Mouse (Mus musculus) hindbrain, embryonic 15.5 days (tissue): ENCODE measurements around the gene Fam219a. TPM values are rescaled to one million over a fixed set of nuclear protein-coding genes. Genes with fewer than 3 reads are reported as not detected.
A peak's percentile ranks its signal among the peaks of the same experiment; 100 is the strongest.

ENCODE experiments used
- ATAC-seq: fragments of 200-750 bp; cut with Nextera tagmentation; 2 replicates; pipeline ENCODE4 v1.8.0; 2017; ENCODE audit warnings: low read depth, moderate number of reproducible peaks, moderate TSS enrichment; ENCODE audit not compliant: low FRiP score
- H3K27ac ChIP-seq: fragments of 300-500 bp; sonication (generic); replicated peaks from 2 replicates; pipeline ENCODE4 v1.5.1; 2015; ENCODE audit warnings: mild to moderate bottlenecking, inconsistent platforms
- H3K27me3 ChIP-seq: fragments of 300-500 bp; sonication (generic); 2 replicates; pipeline ENCODE4 v1.6.1; 2015; ENCODE audit warnings: control low read depth, inconsistent platforms
- H3K36me3 ChIP-seq: fragments of 300-500 bp; sonication (generic); 2 replicates; pipeline ENCODE4 v1.6.1; 2015; ENCODE audit warnings: control low read depth, inconsistent platforms
- H3K4me1 ChIP-seq: fragments of 300-500 bp; sonication (generic); replicated peaks from 2 replicates; pipeline ENCODE4 v1.6.1; 2015; ENCODE audit warnings: control low read depth, inconsistent platforms
- H3K4me2 ChIP-seq: fragments of 300-500 bp; sonication (generic); 2 replicates; pipeline ENCODE4 v1.6.1; 2015; ENCODE audit warnings: moderate library complexity, mild to moderate bottlenecking, inconsistent platforms
- H3K4me3 ChIP-seq: fragments of 300-500 bp; sonication (generic); 2 replicates; pipeline ENCODE4 v1.5.1; 2015; ENCODE audit warnings: mild to moderate bottlenecking, inconsistent platforms
- H3K9ac ChIP-seq: fragments of 300-500 bp; sonication (generic); 2 replicates; pipeline ENCODE4 v1.6.1; 2015; ENCODE audit warnings: inconsistent platforms
- H3K9me3 ChIP-seq: fragments of 300-500 bp; sonication (generic); 2 replicates; pipeline ENCODE4 v1.6.1; 2016; ENCODE audit warnings: control low read depth, inconsistent platforms
- WGBS: fragments of 180-500 bp; shearing (Covaris S2); methylation state at CpG from one replicate; pipeline ENCODE4 v1.1.7; 2015; 5-methylcytosine and 5-hydroxymethylcytosine counted together
- polyA plus RNA-seq: library from polyadenylated mRNA; unstranded; fragments of >200 nt; fragmentation: Nextera tagmentation; extraction: Ambion mirVana; gene quantifications from 2 replicates; pipeline ENCODE4 v1.2.1, GENCODE M21; 2015

The Fam219a gene
- polyA plus RNA-seq, 1 experiment from 2014 or later: 17.6 TPM

GRCm38 (mm10) chr4:41545985-41546384 is 23.4 kb downstream of the Fam219a start:
- Histone ChIP-seq H3K4me3 (no peak overlapping the region), H3K36me3 (no peaks in the 10 kb centered on the region), H3K27ac (peak overlapping the region; percentile 53; the same call in 1 of the 2 replicates), H3K4me1 (peaks cover 34% of the 10 kb centered on the region), H3K9ac (no peak overlapping the region), H3K9me3 (no peaks in the 10 kb centered on the region), H3K27me3 (no peaks in the 10 kb centered on the region), H3K4me2 (no peak overlapping the region)
- WGBS: 11% methylated on average over 8 of the region's 8 CpGs
- peak; percentile 68 for ATAC-seq

GRCm38 (mm10) chr4:41542136-41542535 is 27.2 kb downstream of the Fam219a start:
- Histone ChIP-seq H3K27me3 (no peaks in the 10 kb centered on the region), H3K36me3 (peaks cover 4% of the 10 kb centered on the region; the same call in 1 of the 2 replicates), H3K9me3 (no peaks in the 10 kb centered on the region), H3K27ac (peak overlapping the region; percentile 72), H3K4me3 (no peak overlapping the region), H3K4me2 (no peak overlapping the region), H3K4me1 (peaks cover 35% of the 10 kb centered on the region), H3K9ac (no peak overlapping the region)
- 0 out of 2 replicates have a peak, but pooled peaks have one; percentile 37 for ATAC-seq
- 72% methylated on average over 8 of the region's 8 CpGs for WGBS

GRCm38 (mm10) chr4:41534866-41535265 is 34.5 kb downstream of the Fam219a start:
- H3K4me2 ChIP-seq: no peak overlapping the region
- peaks cover 4% of the 10 kb centered on the region; the same call in 1 of the 2 replicates for H3K36me3 ChIP-seq
- no peak for ATAC-seq
- 82% methylated on average over 5 of the region's 5 CpGs for WGBS
- no peaks in the 10 kb centered on the region for H3K27me3 ChIP-seq
- H3K9ac ChIP-seq: no peak overlapping the region
- no peak overlapping the region for H3K27ac ChIP-seq
- H3K4me3 ChIP-seq: no peak overlapping the region
- H3K9me3 ChIP-seq: no peaks in the 10 kb centered on the region
- peaks cover 19% of the 10 kb centered on the region; the same call in 1 of the 2 replicates for H3K4me1 ChIP-seq

- Histone ChIP-seq H3K27me3 (no peaks in the 10 kb centered on the region), H3K9ac (no peak overlapping the region), H3K36me3 (no peaks in the 10 kb centered on the region), H3K4me1 (peaks cover 36% of the 10 kb centered on the region), H3K9me3 (no peaks in the 10 kb centered on the region), H3K27ac (no peak overlapping the region), H3K4me2 (no peak overlapping the region), H3K4me3 (no peak overlapping the region)
- WGBS: 31% methylated on average over 6 of the region's 6 CpGs
- ATAC-seq: no peak
Measured at GRCm38 (mm10) chr4:41532420-41532819, 36.9 kb downstream of the Fam219a start.

- no peak; the same call in 1 of the 2 replicates for ATAC-seq
- H3K36me3 ChIP-seq: no peaks in the 10 kb centered on the region
- H3K9me3 ChIP-seq: no peaks in the 10 kb centered on the region
- peaks cover 46% of the 10 kb centered on the region for H3K4me1 ChIP-seq
- no peak overlapping the region for H3K4me3 ChIP-seq
- H3K9ac ChIP-seq: no peak overlapping the region
- no peaks in the 10 kb centered on the region for H3K27me3 ChIP-seq
- 0 out of 2 replicates have a peak overlapping the region, but pooled peaks have one; percentile 3 for H3K4me2 ChIP-seq
- H3K27ac ChIP-seq: 0 out of 2 replicates have a peak overlapping the region, but pooled peaks have one; percentile 20
- WGBS: 11% methylated on average over 8 of the region's 8 CpGs
Measured at GRCm38 (mm10) chr4:41527996-41528395, 41.3 kb downstream of the Fam219a start.

- no peak for ATAC-seq
- H3K4me2 ChIP-seq: no peak overlapping the region
- peak overlapping the region; percentile 27 for H3K27ac ChIP-seq
- no peaks in the 10 kb centered on the region for H3K27me3 ChIP-seq
- H3K4me1 ChIP-seq: peaks cover 45% of the 10 kb centered on the region
- H3K9ac ChIP-seq: no peak overlapping the region
- H3K9me3 ChIP-seq: no peaks in the 10 kb centered on the region
- WGBS: 13% methylated on average over 13 of the region's 13 CpGs
- no peak overlapping the region for H3K4me3 ChIP-seq
- no peaks in the 10 kb centered on the region for H3K36me3 ChIP-seq
Measured at GRCm38 (mm10) chr4:41527076-41527475, 42.3 kb downstream of the Fam219a start.

- Histone ChIP-seq H3K36me3 (peaks cover 1% of the 10 kb centered on the region; the same call in 1 of the 2 replicates), H3K27me3 (no peaks in the 10 kb centered on the region), H3K4me2 (no peak overlapping the region), H3K4me1 (peaks cover 40% of the 10 kb centered on the region), H3K4me3 (no peak overlapping the region), H3K27ac (peak overlapping the region; percentile 27; the same call in 1 of the 2 replicates), H3K9me3 (no peaks in the 10 kb centered on the region), H3K9ac (no peak overlapping the region)
- WGBS: 14% methylated on average over 7 of the region's 7 CpGs
- ATAC-seq: no peak
Measured at GRCm38 (mm10) chr4:41526553-41526952, 42.8 kb downstream of the Fam219a start.

GRCm38 (mm10) chr4:41524829-41525228 is 44.5 kb downstream of the Fam219a start:
- WGBS: 75% methylated on average over 9 of the region's 9 CpGs
- Histone ChIP-seq H3K9me3 (no peaks in the 10 kb centered on the region), H3K4me3 (no peak overlapping the region), H3K27me3 (no peaks in the 10 kb centered on the region), H3K9ac (no peak overlapping the region), H3K36me3 (peaks cover 11% of the 10 kb centered on the region; the same call in 1 of the 2 replicates), H3K4me1 (peaks cover 34% of the 10 kb centered on the region), H3K27ac (no peak overlapping the region), H3K4me2 (no peak overlapping the region)
- ATAC-seq: no peak

GRCm38 (mm10) chr4:41523839-41524238 is 45.5 kb downstream of the Fam219a start:
- Histone ChIP-seq H3K36me3 (peaks cover 19% of the 10 kb centered on the region; the same call in 1 of the 2 replicates), H3K27ac (no peak overlapping the region), H3K4me3 (no peak overlapping the region), H3K4me2 (no peak overlapping the region), H3K9me3 (no peaks in the 10 kb centered on the region), H3K9ac (no peak overlapping the region), H3K27me3 (no peaks in the 10 kb centered on the region), H3K4me1 (peaks cover 30% of the 10 kb centered on the region)
- no peak for ATAC-seq
- 81% methylated on average over 7 of the region's 7 CpGs for WGBS

- no peak overlapping the region for H3K4me3 ChIP-seq
- 62% methylated on average over 5 of the region's 5 CpGs for WGBS
- H3K4me2 ChIP-seq: no peak overlapping the region
- H3K4me1 ChIP-seq: peaks cover 19% of the 10 kb centered on the region
- H3K36me3 ChIP-seq: peaks cover 21% of the 10 kb centered on the region; the same call in 1 of the 2 replicates
- H3K27me3 ChIP-seq: no peaks in the 10 kb centered on the region
- ATAC-seq: no peak
- H3K9me3 ChIP-seq: no peaks in the 10 kb centered on the region
- no peak overlapping the region for H3K27ac ChIP-seq
- H3K9ac ChIP-seq: no peak overlapping the region
Measured at GRCm38 (mm10) chr4:41522788-41523187, 46.5 kb downstream of the Fam219a start.

- no peak overlapping the region for H3K9ac ChIP-seq
- no peak overlapping the region for H3K4me2 ChIP-seq
- H3K4me1 ChIP-seq: peaks cover 14% of the 10 kb centered on the region
- no peak overlapping the region for H3K27ac ChIP-seq
- H3K36me3 ChIP-seq: peaks cover 21% of the 10 kb centered on the region; the same call in 1 of the 2 replicates
- H3K9me3 ChIP-seq: no peaks in the 10 kb centered on the region
- WGBS: 75% methylated on average over 6 of the region's 6 CpGs
- H3K27me3 ChIP-seq: no peaks in the 10 kb centered on the region
- no peak for ATAC-seq
- no peak overlapping the region for H3K4me3 ChIP-seq
Measured at GRCm38 (mm10) chr4:41522136-41522535, 47.2 kb downstream of the Fam219a start.

- peaks cover 21% of the 10 kb centered on the region; the same call in 1 of the 2 replicates for H3K36me3 ChIP-seq
- H3K4me2 ChIP-seq: no peak overlapping the region
- no peaks in the 10 kb centered on the region for H3K9me3 ChIP-seq
- H3K4me1 ChIP-seq: no peaks in the 10 kb centered on the region
- H3K27me3 ChIP-seq: no peaks in the 10 kb centered on the region
- H3K9ac ChIP-seq: no peak overlapping the region
- 54% methylated on average over 14 of the region's 14 CpGs for WGBS
- H3K27ac ChIP-seq: no peak overlapping the region
- ATAC-seq: no peak
- no peak overlapping the region for H3K4me3 ChIP-seq
Measured at GRCm38 (mm10) chr4:41520641-41521040, 48.7 kb downstream of the Fam219a start.

GRCm38 (mm10) chr4:41519195-41519594 is 50.1 kb downstream of the Fam219a start:
- WGBS: 96% methylated on average over 5 of the region's 5 CpGs
- no peak for ATAC-seq
- H3K36me3 ChIP-seq: peaks cover 21% of the 10 kb centered on the region; the same call in 1 of the 2 replicates

More at GRCm38 (mm10) chr4:41519195-41519594, 50.1 kb downstream of the Fam219a start:
- no peak overlapping the region for H3K9ac ChIP-seq
- no peak overlapping the region for H3K4me3 ChIP-seq
- no peaks in the 10 kb centered on the region for H3K4me1 ChIP-seq
- H3K4me2 ChIP-seq: no peak overlapping the region
- no peaks in the 10 kb centered on the region for H3K27me3 ChIP-seq
- no peak overlapping the region for H3K27ac ChIP-seq
- H3K9me3 ChIP-seq: no peaks in the 10 kb centered on the region
